Mouse (Mus musculus): Measurements from ENCODE around the gene Mroh3. TPM values are rescaled to one million over a fixed set of nuclear protein-coding genes. Genes with fewer than 3 reads are reported as not detected.

The Mroh3 gene
- polyA plus RNA-seq (2015; fragmentation: Illumina TruSeq; extraction: RNeasy Lipid Tissue Mini Kit (QIAGEN cat#74804); ENCODE audit: insufficient read depth, low read depth, low replicate concordance): not detected

DNA sequence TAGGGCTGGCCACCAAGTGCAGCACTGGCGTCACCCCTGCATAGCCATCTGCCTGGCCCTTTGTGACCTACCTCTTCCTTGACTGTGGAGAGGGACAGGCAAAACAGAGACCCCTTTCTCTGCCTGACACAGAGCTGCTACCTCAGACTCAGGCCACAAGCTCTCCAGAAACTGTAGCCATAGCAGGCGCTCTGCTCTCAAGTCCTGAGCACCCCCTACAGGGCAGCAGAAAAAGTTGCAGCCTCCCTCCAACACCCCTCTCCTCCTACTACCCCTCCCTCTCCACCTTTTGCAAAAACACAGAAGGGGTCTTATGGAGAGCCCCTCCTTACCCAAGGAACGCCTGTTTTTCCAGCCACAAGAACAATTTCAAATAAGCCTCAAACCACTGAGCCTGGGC is at the start of gene Mroh3:
Gene Mroh3, minus strand, starts transcription at position 26 of the 400 bp plus-strand sequence.

GRCm38 (mm10) chr1:136260635-136261238 is 48.1 kb upstream of the Mroh3 start, which contains the start of gene Gpr25:
Gene Gpr25, minus strand, starts transcription at chr1:136260873.

GRCm38 (mm10) chr1:136233892-136234594 is 21.4 kb upstream of the Mroh3 start, which contains the start of gene Inava:
Gene Inava, minus strand, starts transcription at chr1:136234264.

Other genes with a start within 250 kb of the Mroh3 start
- gene Igfn1, start 206.5 kb downstream of the Mroh3 start, polyA plus RNA-seq (2015; fragmentation: Illumina TruSeq; extraction: RNeasy Lipid Tissue Mini Kit (QIAGEN cat#74804); ENCODE audit: insufficient read depth, low read depth, low replicate concordance): not detected
- gene Tmem9, start 204.7 kb downstream of the Mroh3 start, polyA plus RNA-seq (2015; fragmentation: Illumina TruSeq; extraction: RNeasy Lipid Tissue Mini Kit (QIAGEN cat#74804); ENCODE audit: insufficient read depth, low read depth, low replicate concordance): 10.8 TPM
- gene Ascl5, start 162.0 kb downstream of the Mroh3 start, polyA plus RNA-seq (2015; fragmentation: Illumina TruSeq; extraction: RNeasy Lipid Tissue Mini Kit (QIAGEN cat#74804); ENCODE audit: insufficient read depth, low read depth, low replicate concordance): not detected
- gene Cacna1s, start 160.1 kb downstream of the Mroh3 start, polyA plus RNA-seq (2015; fragmentation: Illumina TruSeq; extraction: RNeasy Lipid Tissue Mini Kit (QIAGEN cat#74804); ENCODE audit: insufficient read depth, low read depth, low replicate concordance): not detected
- 0.61 TPM for gene Kif21b, start 81.4 kb downstream of the Mroh3 start, polyA plus RNA-seq (2015; fragmentation: Illumina TruSeq; extraction: RNeasy Lipid Tissue Mini Kit (QIAGEN cat#74804); ENCODE audit: insufficient read depth, low read depth, low replicate concordance)
- 2.9 TPM for gene Inava, start 21.4 kb upstream of the Mroh3 start, polyA plus RNA-seq (2015; fragmentation: Illumina TruSeq; extraction: RNeasy Lipid Tissue Mini Kit (QIAGEN cat#74804); ENCODE audit: insufficient read depth, low read depth, low replicate concordance)
- gene Gpr25, start 48.0 kb upstream of the Mroh3 start, polyA plus RNA-seq (2015; fragmentation: Illumina TruSeq; extraction: RNeasy Lipid Tissue Mini Kit (QIAGEN cat#74804); ENCODE audit: insufficient read depth, low read depth, low replicate concordance): not detected
- gene Camsap2, start 133.3 kb upstream of the Mroh3 start, polyA plus RNA-seq (2015; fragmentation: Illumina TruSeq; extraction: RNeasy Lipid Tissue Mini Kit (QIAGEN cat#74804); ENCODE audit: insufficient read depth, low read depth, low replicate concordance): 4.8 TPM
- gene Ddx59, start 202.4 kb upstream of the Mroh3 start, polyA plus RNA-seq (2015; fragmentation: Illumina TruSeq; extraction: RNeasy Lipid Tissue Mini Kit (QIAGEN cat#74804); ENCODE audit: insufficient read depth, low read depth, low replicate concordance): 1.1 TPM

Measured in pancreas, adult 10 weeks (tissue).